Mouse (Mus musculus) midbrain, embryonic 12.5 days (tissue): ENCODE measurements around the gene Gnb3. TPM values are rescaled to one million over a fixed set of nuclear protein-coding genes. Genes with fewer than 3 reads are reported as not detected.
A peak's percentile ranks its signal among the peaks of the same experiment; 100 is the strongest.
"Not testable (repeated sequence)": the region's sequence is repeated elsewhere in the genome, so short reads cannot be mapped to it uniquely, and the experiment has no call there.

Experiments used
- ATAC-seq: fragments of 200-750 bp; cut with Nextera tagmentation; 2 replicates; pipeline ENCODE4 v1.8.0; 2017; ENCODE audit warnings: low read depth, moderate TSS enrichment, moderate library complexity; ENCODE audit not compliant: low FRiP score
- H3K27ac ChIP-seq: fragments of 300-500 bp; sonication (generic); replicated peaks from 2 replicates; pipeline ENCODE4 v1.5.1; 2016; ENCODE audit warnings: mild to moderate bottlenecking
- H3K27me3 ChIP-seq: fragments of 300-500 bp; sonication (generic); 2 replicates; pipeline ENCODE4 v1.6.1; 2016; ENCODE audit warnings: mild to moderate bottlenecking
- H3K36me3 ChIP-seq: fragments of 300-500 bp; sonication (generic); 2 replicates; pipeline ENCODE4 v1.6.1; 2016
- H3K4me1 ChIP-seq: fragments of 300-500 bp; sonication (generic); 2 replicates; pipeline ENCODE4 v1.6.1; 2016
- H3K4me2 ChIP-seq: fragments of 300-500 bp; sonication (generic); replicated peaks from 2 replicates; pipeline ENCODE4 v1.6.1; 2016; ENCODE audit warnings: mild to moderate bottlenecking, moderate library complexity
- H3K4me3 ChIP-seq: fragments of 300-500 bp; sonication (generic); 2 replicates; pipeline ENCODE4 v1.5.1; 2016; ENCODE audit warnings: mild to moderate bottlenecking
- H3K9ac ChIP-seq: fragments of 300-500 bp; sonication (generic); replicated peaks from 2 replicates; pipeline ENCODE4 v1.6.1; 2016; ENCODE audit warnings: mild to moderate bottlenecking, moderate library complexity
- H3K9me3 ChIP-seq: fragments of 300-500 bp; sonication (generic); 2 replicates; pipeline ENCODE4 v1.6.1; 2016; ENCODE audit warnings: mild to moderate bottlenecking
- WGBS: fragments of 180-500 bp; shearing (Covaris S2); methylation state at CpG from one replicate; pipeline ENCODE4 v1.1.7; 2016; 5-methylcytosine and 5-hydroxymethylcytosine counted together
- polyA plus RNA-seq: library from polyadenylated mRNA; unstranded; fragments of >200 nt; fragmentation: Nextera tagmentation; extraction: Ambion mirVana; gene quantifications from 2 replicates; pipeline ENCODE4 v1.2.1, GENCODE M21; 2016

Gnb3 gene
- polyA plus RNA-seq, 1 experiment from 2014 or later = 5.5 TPM

DNA sequence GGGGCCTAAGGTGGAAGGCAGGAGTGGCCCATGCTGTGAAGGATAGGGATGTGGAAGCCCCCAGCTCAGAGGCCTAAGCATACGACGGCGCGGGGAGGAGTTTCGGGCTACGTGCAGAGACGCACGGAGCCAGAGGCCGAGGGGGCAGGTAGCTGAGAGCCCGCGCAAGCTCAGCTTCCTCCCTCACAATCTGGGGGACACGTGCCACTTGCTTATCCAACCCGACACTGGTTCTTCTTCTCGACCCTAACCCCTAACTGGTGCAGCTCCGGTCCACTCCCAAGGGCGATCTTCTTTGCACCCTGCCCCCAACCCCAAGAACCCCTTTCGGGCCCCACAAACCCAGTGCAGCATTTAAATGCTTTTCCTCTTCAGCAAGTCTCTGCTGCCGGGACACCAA is 26.6 kb downstream of the Gnb3 start:
- H3K4me1 ChIP-seq = peaks cover 48% of the 10 kb centered on the region
- H3K4me3 ChIP-seq = peak overlapping the region; percentile 75
- WGBS = under 1% methylated on average over 18 of the region's 18 CpGs
- peaks cover 48% of the 10 kb centered on the region for H3K36me3 ChIP-seq
- H3K9ac ChIP-seq = peak overlapping the region; percentile 86
- H3K4me2 ChIP-seq = peak overlapping the region; percentile 88
- peak overlapping the region; percentile 86 for H3K27ac ChIP-seq
- peak; percentile 69 for ATAC-seq
- no peaks in the 10 kb centered on the region for H3K9me3 ChIP-seq
- H3K27me3 ChIP-seq = no peaks in the 10 kb centered on the region

DNA sequence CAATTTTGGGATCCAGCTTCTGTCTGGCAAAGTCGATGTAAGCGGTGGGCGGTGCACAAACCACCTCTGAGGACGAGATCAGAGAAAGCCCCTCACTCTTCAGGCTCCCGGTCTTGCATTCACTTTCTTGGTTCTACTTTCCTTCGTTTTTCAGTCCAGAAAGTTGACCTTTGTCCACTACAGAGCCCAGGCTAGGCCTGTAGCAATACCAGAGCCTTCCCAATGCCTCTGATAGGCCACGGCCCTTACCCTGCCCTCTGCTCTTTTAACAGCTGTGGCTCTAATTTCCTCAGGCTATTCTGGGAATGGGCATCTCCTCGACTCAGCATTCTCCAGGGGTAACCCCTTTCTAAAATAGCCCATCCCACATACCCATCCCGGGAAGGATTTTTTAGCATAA is 27.2 kb downstream of the Gnb3 start:
- H3K4me1 ChIP-seq = peaks cover 53% of the 10 kb centered on the region
- ATAC-seq = no peak

DNA sequence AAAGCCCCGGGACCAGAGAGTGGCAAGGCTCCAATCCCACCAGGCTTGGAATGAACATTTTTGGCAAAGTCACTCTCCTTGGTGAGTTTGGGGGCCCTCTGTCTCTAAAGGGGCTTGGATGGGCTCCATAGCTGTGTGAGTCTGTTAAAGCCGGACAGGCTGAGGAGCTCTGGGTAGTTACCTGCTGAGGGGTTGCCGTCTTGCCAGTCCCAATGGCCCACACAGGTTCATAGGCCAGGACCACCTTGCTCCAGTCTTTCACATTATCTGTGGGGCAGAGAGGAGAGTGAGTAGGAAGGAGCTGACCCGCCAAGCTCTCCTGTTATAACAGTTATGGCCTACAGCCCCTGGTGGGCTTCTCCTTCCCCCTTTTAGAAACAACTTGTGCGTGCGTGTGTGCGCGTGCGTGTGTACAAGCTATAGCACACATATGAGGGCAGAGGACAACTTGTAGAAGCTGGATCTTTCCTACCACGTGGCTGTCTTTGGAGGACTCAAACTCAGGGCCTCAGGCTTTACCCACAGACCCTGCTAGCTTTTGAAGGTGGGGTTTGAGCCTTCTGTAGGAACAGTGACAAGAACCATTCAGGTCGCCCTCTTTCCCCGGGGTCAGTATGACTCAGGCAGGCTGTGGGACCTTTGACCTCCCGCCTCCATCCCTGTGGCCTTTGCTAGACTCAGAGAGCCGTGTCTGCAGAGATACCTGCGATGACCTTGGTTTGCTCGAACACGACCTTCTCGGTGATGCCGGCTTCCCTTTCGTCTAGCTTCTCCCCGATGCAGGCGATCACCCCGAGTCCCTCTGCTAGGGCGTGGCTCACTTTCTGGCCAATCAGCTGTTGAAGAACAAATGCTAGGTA is 28.1 kb downstream of the Gnb3 start:
- no peaks in the 10 kb centered on the region for H3K9me3 ChIP-seq
- peaks cover 53% of the 10 kb centered on the region for H3K4me1 ChIP-seq
- ATAC-seq = no peak
- H3K9ac ChIP-seq = peak overlapping the region; percentile 86; the same call in 1 of the 2 replicates
- 86% methylated on average over 24 of the region's 24 CpGs for WGBS
- H3K4me2 ChIP-seq = peak overlapping the region; percentile 88
- peaks cover 33% of the 10 kb centered on the region for H3K36me3 ChIP-seq
- H3K27me3 ChIP-seq = no peaks in the 10 kb centered on the region
- H3K27ac ChIP-seq = 0 out of 2 replicates have a peak overlapping the region, but pooled peaks have one; percentile 86
- peak overlapping the region; percentile 75; the same call in 1 of the 2 replicates for H3K4me3 ChIP-seq

More for the DNA sequence above, 27.2 kb downstream of the Gnb3 start:
- Histone ChIP-seq H3K4me2 (peak overlapping the region; percentile 88), H3K36me3 (peaks cover 42% of the 10 kb centered on the region), H3K27ac (peak overlapping the region; percentile 86), H3K9ac (peak overlapping the region; percentile 86), H3K9me3 (no peaks in the 10 kb centered on the region), H3K27me3 (no peaks in the 10 kb centered on the region), H3K4me3 (peak overlapping the region; percentile 75)
- WGBS = 15% methylated on average over 9 of the region's 9 CpGs

DNA sequence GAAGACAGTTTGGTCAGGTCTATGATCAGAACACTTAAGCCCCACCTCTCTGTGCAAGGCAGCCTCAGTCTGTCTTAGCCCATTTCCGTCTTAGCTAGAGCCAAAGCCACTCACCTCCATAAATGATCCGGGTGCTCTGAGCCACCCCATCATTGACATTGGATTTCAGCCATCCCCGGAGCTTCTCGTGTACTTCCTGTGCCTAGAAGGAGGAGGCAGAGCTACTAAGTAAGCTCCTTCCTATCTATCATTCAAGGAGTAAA is 28.7 kb downstream of the Gnb3 start:
- Histone ChIP-seq H3K9me3 (no peaks in the 10 kb centered on the region), H3K36me3 (peaks cover 27% of the 10 kb centered on the region), H3K4me1 (peaks cover 53% of the 10 kb centered on the region), H3K9ac (no peak overlapping the region), H3K4me3 (no peak overlapping the region), H3K27me3 (no peaks in the 10 kb centered on the region), H3K27ac (no peak overlapping the region), H3K4me2 (no peak overlapping the region)
- 91% methylated on average over 4 of the region's 4 CpGs for WGBS
- ATAC-seq = no peak

DNA sequence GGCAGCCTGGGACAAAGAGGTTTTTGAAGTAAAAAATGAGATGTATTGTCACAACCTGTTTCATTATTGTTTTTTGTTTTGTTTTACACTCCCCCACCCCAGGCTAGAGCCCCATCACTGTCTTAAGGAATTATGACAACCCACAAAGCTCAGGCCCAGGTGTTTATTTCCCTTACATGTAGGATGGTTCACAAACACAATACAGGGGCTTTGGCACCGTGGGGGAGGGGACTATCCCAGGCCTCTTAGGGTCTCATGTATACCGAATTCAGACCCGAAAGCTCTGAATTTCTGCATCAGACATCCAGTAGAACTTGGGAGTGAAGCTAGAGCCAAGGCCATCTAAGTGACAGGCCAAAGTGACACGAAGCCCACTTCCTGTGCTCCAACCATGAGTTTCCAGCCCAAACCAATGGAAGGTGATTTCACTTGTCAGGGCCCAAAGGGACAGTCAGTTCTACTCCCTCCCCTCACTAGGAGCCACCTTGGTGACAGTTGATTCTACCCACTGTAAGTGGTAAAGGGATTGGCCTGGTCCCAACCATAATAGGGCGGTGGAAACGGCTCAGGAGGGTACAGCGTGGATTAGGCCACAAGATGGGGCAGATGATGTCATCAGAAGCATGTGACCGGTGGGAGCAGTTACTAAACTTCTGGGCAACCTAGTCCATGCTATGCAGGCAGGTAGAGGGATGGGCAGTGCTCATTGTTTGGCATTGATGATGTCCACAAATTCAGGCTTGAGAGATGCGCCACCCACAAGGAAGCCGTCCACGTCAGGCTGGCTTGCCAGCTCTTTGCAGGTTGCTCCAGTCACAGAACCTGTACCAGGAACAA is 29.3 kb downstream of the Gnb3 start:
- 85% methylated on average over 11 of the region's 11 CpGs for WGBS
- not testable (repeated sequence) for H3K9ac ChIP-seq, H3K27ac ChIP-seq, H3K4me2 ChIP-seq, H3K9me3 ChIP-seq, ATAC-seq, H3K27me3 ChIP-seq, H3K4me3 ChIP-seq
- Histone ChIP-seq H3K4me1 (peaks cover 58% of the 10 kb centered on the region), H3K36me3 (peaks cover 22% of the 10 kb centered on the region)

DNA sequence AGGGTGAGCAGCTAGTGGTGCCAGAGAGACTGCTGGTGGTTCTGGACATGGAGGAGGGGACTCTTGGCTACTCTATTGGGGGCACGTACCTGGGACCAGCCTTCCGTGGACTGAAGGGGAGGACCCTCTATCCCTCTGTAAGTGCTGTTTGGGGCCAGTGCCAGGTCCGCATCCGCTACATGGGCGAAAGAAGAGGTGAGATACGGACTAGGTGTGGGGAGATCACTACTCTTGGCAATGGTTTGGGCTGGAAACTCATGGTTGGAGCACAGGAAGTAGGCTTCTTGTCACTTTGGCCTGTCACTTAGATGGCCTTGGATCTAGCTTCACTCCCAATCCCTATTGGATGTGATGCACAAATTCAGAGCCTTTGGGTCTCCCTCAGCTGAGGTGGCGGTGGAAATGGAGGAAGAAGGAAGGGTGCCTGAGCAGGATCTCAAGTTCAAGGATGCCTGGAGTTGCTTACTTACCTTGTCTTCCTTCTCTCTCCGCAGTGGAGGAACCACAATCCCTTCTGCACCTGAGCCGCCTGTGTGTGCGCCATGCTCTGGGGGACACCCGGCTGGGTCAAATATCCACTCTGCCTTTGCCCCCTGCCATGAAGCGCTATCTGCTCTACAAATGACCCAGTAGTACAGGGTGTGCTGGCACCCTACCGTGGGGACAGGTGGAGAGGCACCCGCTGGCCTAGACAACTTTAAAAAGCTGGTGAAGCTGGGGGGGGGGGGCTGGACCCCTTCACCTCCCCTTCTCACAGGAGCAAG is 30.1 kb downstream of the Gnb3 start:
- Histone ChIP-seq H3K9ac (peak overlapping the region; percentile 58), H3K27me3 (no peaks in the 10 kb centered on the region), H3K4me3 (peak overlapping the region; percentile 52), H3K9me3 (no peaks in the 10 kb centered on the region), H3K4me1 (peaks cover 59% of the 10 kb centered on the region), H3K36me3 (peaks cover 22% of the 10 kb centered on the region), H3K4me2 (peak overlapping the region; percentile 92), H3K27ac (peak overlapping the region; percentile 78)
- no peak for ATAC-seq
- 45% methylated on average over 14 of the region's 14 CpGs for WGBS

DNA sequence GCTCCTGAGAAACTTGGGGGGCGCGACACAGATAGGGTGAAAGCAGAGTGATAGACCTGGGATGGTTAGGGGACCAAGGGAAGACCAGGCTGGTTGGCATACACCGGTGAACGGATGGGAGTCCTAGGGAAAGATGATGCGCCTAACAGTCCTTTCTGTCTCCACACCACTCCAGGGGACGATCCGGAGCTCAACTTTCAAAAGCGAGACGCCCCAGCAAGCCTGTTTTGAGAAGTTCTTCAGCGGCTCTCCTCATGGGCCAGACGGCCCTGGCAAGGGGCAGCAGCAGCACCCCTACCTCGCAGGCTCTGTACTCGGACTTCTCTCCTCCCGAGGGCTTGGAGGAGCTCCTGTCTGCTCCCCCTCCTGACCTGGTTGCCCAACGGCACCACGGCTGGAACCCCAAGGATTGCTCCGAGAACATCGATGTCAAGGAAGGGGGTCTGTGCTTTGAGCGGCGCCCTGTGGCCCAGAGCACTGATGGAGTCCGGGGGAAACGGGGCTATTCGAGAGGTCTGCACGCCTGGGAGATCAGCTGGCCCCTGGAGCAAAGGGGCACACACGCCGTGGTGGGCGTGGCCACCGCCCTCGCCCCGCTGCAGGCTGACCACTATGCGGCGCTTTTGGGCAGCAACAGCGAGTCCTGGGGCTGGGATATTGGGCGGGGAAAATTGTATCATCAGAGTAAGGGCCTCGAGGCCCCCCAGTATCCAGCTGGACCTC is 30.9 kb downstream of the Gnb3 start:
- peak overlapping the region; percentile 58 for H3K9ac ChIP-seq
- peaks cover 52% of the 10 kb centered on the region for H3K4me1 ChIP-seq
- peak overlapping the region; percentile 78 for H3K27ac ChIP-seq
- no peaks in the 10 kb centered on the region for H3K9me3 ChIP-seq
- H3K4me3 ChIP-seq = peak overlapping the region; percentile 52
- H3K4me2 ChIP-seq = peak overlapping the region; percentile 92
- peaks cover 22% of the 10 kb centered on the region for H3K36me3 ChIP-seq
- peak; percentile 20 for ATAC-seq
- H3K27me3 ChIP-seq = no peaks in the 10 kb centered on the region
- WGBS = under 1% methylated on average over 35 of the region's 35 CpGs

DNA sequence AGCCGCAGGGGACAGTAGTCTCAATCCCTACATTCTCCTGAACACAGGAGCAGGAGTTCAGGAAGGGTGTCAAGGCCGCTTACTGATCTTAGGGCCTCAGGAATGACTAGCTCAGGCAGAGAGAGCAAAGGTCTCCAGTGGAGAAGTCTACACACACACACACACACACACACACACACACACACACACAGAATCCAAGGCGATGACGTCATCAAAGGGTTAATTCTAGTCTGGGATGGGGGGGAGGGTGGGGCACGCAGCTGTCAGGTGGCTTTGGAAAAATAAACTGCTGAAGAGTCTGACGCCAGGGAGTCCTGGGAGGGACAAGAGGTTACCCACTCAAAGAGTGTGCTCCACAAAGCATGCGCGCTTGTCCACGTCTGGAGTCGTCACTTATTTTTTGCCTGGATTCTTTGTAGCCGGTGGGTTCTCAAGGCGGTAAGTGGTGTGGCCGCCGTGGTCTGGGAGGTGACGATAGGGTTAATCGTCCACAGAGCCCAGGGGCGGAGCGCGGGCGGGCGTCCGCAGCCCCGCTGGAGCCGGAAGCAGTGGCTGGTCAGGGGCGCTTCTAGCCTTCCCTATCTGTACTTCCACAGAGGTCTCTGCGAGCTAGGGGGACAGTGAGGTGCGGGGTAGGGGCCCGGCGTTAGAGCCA is 31.6 kb downstream of the Gnb3 start, which contains the start of gene Spsb2:
Gene Spsb2, plus strand, starts transcription at position 304 of the 655 bp plus-strand sequence.
- peaks cover 50% of the 10 kb centered on the region for H3K4me1 ChIP-seq
- 4% methylated on average over 29 of the region's 29 CpGs for WGBS
- peak; percentile 14 for ATAC-seq
- no peaks in the 10 kb centered on the region for H3K9me3 ChIP-seq
- peak within 1 kb of the TSS; percentile 58 for H3K9ac ChIP-seq
- H3K27ac ChIP-seq = peak within 1 kb of the TSS; percentile 78
- peak within 1 kb of the TSS; percentile 92 for H3K4me2 ChIP-seq
- peak within 1 kb of the TSS; percentile 52 for H3K4me3 ChIP-seq
- no peaks in the 10 kb centered on the region for H3K27me3 ChIP-seq
- peaks cover 22% of the 10 kb centered on the region for H3K36me3 ChIP-seq

DNA sequence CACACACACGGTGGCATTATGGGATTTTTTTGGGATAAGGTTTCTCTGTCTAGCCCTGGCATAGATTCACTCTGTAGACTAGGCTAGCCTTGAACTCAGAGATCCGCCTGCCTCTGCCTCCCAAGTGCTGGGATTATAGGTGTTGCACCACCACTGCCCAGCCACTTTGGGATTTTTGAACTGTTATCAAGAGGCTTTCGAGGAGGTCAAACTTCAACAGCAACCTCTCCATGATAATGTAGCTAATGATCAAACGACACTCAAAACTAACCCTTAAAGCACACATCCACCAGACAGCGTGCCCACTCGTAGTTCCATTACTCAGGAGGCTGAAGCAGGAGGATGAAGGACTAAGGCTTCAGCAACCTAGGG is 32.1 kb downstream of the Gnb3 start:
- Histone ChIP-seq H3K27ac (0 out of 2 replicates have a peak overlapping the region, but pooled peaks have one; percentile 78), H3K27me3 (no peaks in the 10 kb centered on the region), H3K9ac (peak overlapping the region; percentile 58), H3K36me3 (peaks cover 22% of the 10 kb centered on the region), H3K9me3 (no peaks in the 10 kb centered on the region), H3K4me1 (peaks cover 46% of the 10 kb centered on the region), H3K4me3 (peak overlapping the region; percentile 52), H3K4me2 (peak overlapping the region; percentile 92)
- ATAC-seq = no peak
- 81% methylated on average over 6 of the region's 6 CpGs for WGBS

DNA sequence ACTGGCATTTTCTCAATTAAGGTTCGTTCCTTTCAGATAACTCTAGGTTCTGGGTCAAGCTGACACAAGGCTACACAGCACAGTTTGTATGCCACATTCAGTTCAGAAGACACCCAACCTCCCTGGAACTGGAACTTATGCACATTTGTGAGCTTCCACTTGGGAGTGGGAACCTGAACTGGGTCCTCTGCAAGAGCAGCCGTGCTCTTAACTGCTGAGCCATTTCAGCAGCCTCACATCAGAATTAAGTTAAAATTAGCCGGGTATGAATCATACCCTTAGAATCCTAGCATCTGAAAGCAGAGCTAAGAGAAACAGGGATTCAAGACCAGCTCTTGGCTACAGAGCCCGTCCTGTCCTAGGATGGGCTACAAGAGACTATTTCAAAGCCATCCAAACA is 32.7 kb downstream of the Gnb3 start:
- ATAC-seq = no peak
- Histone ChIP-seq H3K9ac (no peak overlapping the region), H3K36me3 (peaks cover 21% of the 10 kb centered on the region), H3K4me2 (no peak overlapping the region), H3K4me1 (peaks cover 40% of the 10 kb centered on the region), H3K4me3 (no peak overlapping the region), H3K27me3 (0 out of 2 replicates have a peak, but pooled peaks cover 3% of the 10 kb centered on the region), H3K9me3 (no peaks in the 10 kb centered on the region), H3K27ac (no peak overlapping the region)
- 92% methylated on average over 4 of the region's 4 CpGs for WGBS
